Mouse (Mus musculus): ENCODE results near the gene Gimap1. TPM values are rescaled to one million over a fixed set of nuclear protein-coding genes. Genes with fewer than 3 reads are reported as not detected.

Gimap1 gene
- 7.2 and 7.8 TPM in 2 replicates for polyA plus RNA-seq (2015; fragmentation: Nextera tagmentation; extraction: Ambion mirVana)

- Histone ChIP-seq H3K27me3 (ENCODE audit: control insufficient read depth, insufficient read depth, low read length) (no peaks in the 10 kb centered on the region), H3K9ac (ENCODE audit: low read length) (no peak within 1 kb of the TSS), H3K27ac (replicated peaks) (no peak within 1 kb of the TSS), H3K4me3 (ENCODE audit: low read depth, low read length) (0 out of 2 replicates have a peak within 1 kb of the TSS, but pooled peaks have one; percentile 12), H3K9me3 (ENCODE audit: control insufficient read depth, low read length) (no peaks in the 10 kb centered on the region), H3K4me1 (replicated peaks; ENCODE audit: control insufficient read depth, insufficient read depth) (peaks cover 2% of the 10 kb centered on the region; the same call in 1 of the 2 replicates), H3K4me2 (replicated peaks; ENCODE audit: low read depth) (peak within 1 kb of the TSS; percentile 14; the same call in 1 of the 2 replicates), H3K36me3 (ENCODE audit: control insufficient read depth, insufficient read depth, low read length) (no peaks in the 10 kb centered on the region)
- DNase-seq (ENCODE audit: low spot score) (no peak), ATAC-seq (ENCODE audit: low FRiP score, low TSS enrichment) (no peak)
- WGBS: 67% methylated on average over 15 of the region's 15 CpGs
- TF ChIP-seq CTCF (IDR thresholded peaks at IDR 0.05; ENCODE audit: low read depth) (no peak), EP300 (optimal IDR thresholded peaks at IDR 0.05) (no peak)
Measured at GRCm38 (mm10) chr6:48738961-48739779, at the start of gene Gimap1. Gene Gimap1, plus strand, starts transcription at chr6:48739054.

- no peak overlapping the region for H3K9ac ChIP-seq (ENCODE audit: low read length)
- no peak overlapping the region for H3K27ac ChIP-seq (replicated peaks)
- no peaks in the 10 kb centered on the region for H3K36me3 ChIP-seq (ENCODE audit: control insufficient read depth, insufficient read depth, low read length)
- no peaks in the 10 kb centered on the region for H3K9me3 ChIP-seq (ENCODE audit: control insufficient read depth, low read length)
- no peaks in the 10 kb centered on the region for H3K4me1 ChIP-seq (replicated peaks; ENCODE audit: control insufficient read depth, insufficient read depth)
- TF ChIP-seq EP300 (optimal IDR thresholded peaks at IDR 0.05): no peak
- TF ChIP-seq CTCF (IDR thresholded peaks at IDR 0.05; ENCODE audit: low read depth): no peak
- no peak for ATAC-seq (ENCODE audit: low FRiP score, low TSS enrichment)
- no peak overlapping the region for H3K4me3 ChIP-seq (ENCODE audit: low read depth, low read length)
- no peaks in the 10 kb centered on the region for H3K27me3 ChIP-seq (ENCODE audit: control insufficient read depth, insufficient read depth, low read length)
- H3K4me2 ChIP-seq (replicated peaks; ENCODE audit: low read depth): no peak overlapping the region
- 79% methylated on average over 2 of the region's 2 CpGs for WGBS
- no peak for DNase-seq (ENCODE audit: low spot score)
Measured at GRCm38 (mm10) chr6:48689320-48689719, 49.5 kb upstream of the Gimap1 start.

DNA sequence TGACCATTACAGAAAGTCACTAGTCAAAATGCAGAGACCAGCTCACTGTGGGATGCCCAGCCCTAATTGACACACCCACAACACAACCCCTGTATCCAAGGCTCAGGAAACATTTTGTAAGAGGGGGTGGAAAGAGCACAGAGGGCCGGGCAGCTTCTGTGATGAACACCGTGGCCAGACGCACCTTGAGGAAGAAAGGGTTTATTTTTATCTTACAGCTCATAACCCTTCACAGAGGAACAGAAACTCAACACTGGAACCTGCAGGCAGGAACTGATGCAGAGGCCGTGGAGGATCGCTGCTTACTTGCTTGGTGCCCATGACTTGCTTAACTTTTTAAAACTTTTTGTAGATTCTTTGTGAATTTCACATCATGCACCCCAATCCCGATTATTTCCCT, 45.9 kb upstream of the Gimap1 start:
- no peaks in the 10 kb centered on the region for H3K4me1 ChIP-seq (replicated peaks; ENCODE audit: control insufficient read depth, insufficient read depth)
- WGBS: 80% methylated on average over 6 of the region's 6 CpGs
- no peak overlapping the region for H3K27ac ChIP-seq (replicated peaks)
- TF ChIP-seq EP300 (optimal IDR thresholded peaks at IDR 0.05) (no peak), CTCF (IDR thresholded peaks at IDR 0.05; ENCODE audit: low read depth) (no peak)
- no peaks in the 10 kb centered on the region for H3K36me3 ChIP-seq (ENCODE audit: control insufficient read depth, insufficient read depth, low read length)
- ATAC-seq (ENCODE audit: low FRiP score, low TSS enrichment) (no peak), DNase-seq (ENCODE audit: low spot score) (no peak)
- no peak overlapping the region for H3K4me3 ChIP-seq (ENCODE audit: low read depth, low read length)
- no peak overlapping the region for H3K4me2 ChIP-seq (replicated peaks; ENCODE audit: low read depth)
- no peak overlapping the region for H3K9ac ChIP-seq (ENCODE audit: low read length)
- H3K9me3 ChIP-seq (ENCODE audit: control insufficient read depth, low read length): no peaks in the 10 kb centered on the region
- H3K27me3 ChIP-seq (ENCODE audit: control insufficient read depth, insufficient read depth, low read length): no peaks in the 10 kb centered on the region

GRCm38 (mm10) chr6:48696830-48697554, 41.9 kb upstream of the Gimap1 start:
- Histone ChIP-seq H3K4me1 (replicated peaks; ENCODE audit: control insufficient read depth, insufficient read depth) (no peaks in the 10 kb centered on the region), H3K27me3 (ENCODE audit: control insufficient read depth, insufficient read depth, low read length) (no peaks in the 10 kb centered on the region), H3K4me2 (replicated peaks; ENCODE audit: low read depth) (no peak overlapping the region), H3K36me3 (ENCODE audit: control insufficient read depth, insufficient read depth, low read length) (no peaks in the 10 kb centered on the region), H3K27ac (replicated peaks) (no peak overlapping the region), H3K4me3 (ENCODE audit: low read depth, low read length) (no peak overlapping the region), H3K9me3 (ENCODE audit: control insufficient read depth, low read length) (no peaks in the 10 kb centered on the region), H3K9ac (ENCODE audit: low read length) (no peak overlapping the region)
- ATAC-seq (ENCODE audit: low FRiP score, low TSS enrichment) (no peak), DNase-seq (ENCODE audit: low spot score) (no peak)
- WGBS: 78% methylated on average over 4 of the region's 4 CpGs
- TF ChIP-seq CTCF (IDR thresholded peaks at IDR 0.05; ENCODE audit: low read depth) (no peak), EP300 (optimal IDR thresholded peaks at IDR 0.05) (no peak)

DNA sequence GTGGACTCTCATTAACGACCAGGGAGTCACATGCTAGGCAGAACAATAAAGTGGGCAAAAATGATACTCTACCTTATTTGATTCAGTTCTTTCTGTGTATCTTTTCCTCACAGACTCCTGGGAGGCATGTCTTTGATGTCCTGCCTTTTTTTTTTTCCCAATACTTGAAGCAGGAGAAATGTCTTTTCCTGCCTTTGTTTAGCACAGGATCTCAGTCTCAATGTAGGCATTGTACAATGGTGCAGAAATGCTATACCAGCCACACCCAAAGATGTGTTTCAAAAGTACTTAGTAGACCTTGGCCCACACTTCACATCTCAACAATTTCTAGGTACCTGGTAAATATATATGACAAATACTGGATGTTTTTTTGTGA, 41.3 kb upstream of the Gimap1 start:
- H3K4me2 ChIP-seq (replicated peaks; ENCODE audit: low read depth): no peak overlapping the region
- no peak overlapping the region for H3K27ac ChIP-seq (replicated peaks)
- H3K4me1 ChIP-seq (replicated peaks; ENCODE audit: control insufficient read depth, insufficient read depth): no peaks in the 10 kb centered on the region
- WGBS: 36% methylated on average over 1 of the region's 1 CpGs
- no peaks in the 10 kb centered on the region for H3K9me3 ChIP-seq (ENCODE audit: control insufficient read depth, low read length)
- no peak overlapping the region for H3K4me3 ChIP-seq (ENCODE audit: low read depth, low read length)
- H3K9ac ChIP-seq (ENCODE audit: low read length): no peak overlapping the region
- H3K27me3 ChIP-seq (ENCODE audit: control insufficient read depth, insufficient read depth, low read length): no peaks in the 10 kb centered on the region
- no peak for ATAC-seq (ENCODE audit: low FRiP score, low TSS enrichment)
- no peak for TF ChIP-seq CTCF (IDR thresholded peaks at IDR 0.05; ENCODE audit: low read depth)
- TF ChIP-seq EP300 (optimal IDR thresholded peaks at IDR 0.05): no peak
- no peak for DNase-seq (ENCODE audit: low spot score)
- no peaks in the 10 kb centered on the region for H3K36me3 ChIP-seq (ENCODE audit: control insufficient read depth, insufficient read depth, low read length)
